Mouse (Mus musculus): ENCODE results near the gene Clec4b1. TPM values are rescaled to one million over a fixed set of nuclear protein-coding genes. Genes with fewer than 3 reads are reported as not detected.

The Clec4b1 gene
- total RNA-seq (2023) = not detected

GRCm38 (mm10) chr6:123049742-123050372 is at the start of gene Clec4b1:
TSS of gene Clec4b1 (plus strand) at chr6:123049962.

DNA sequence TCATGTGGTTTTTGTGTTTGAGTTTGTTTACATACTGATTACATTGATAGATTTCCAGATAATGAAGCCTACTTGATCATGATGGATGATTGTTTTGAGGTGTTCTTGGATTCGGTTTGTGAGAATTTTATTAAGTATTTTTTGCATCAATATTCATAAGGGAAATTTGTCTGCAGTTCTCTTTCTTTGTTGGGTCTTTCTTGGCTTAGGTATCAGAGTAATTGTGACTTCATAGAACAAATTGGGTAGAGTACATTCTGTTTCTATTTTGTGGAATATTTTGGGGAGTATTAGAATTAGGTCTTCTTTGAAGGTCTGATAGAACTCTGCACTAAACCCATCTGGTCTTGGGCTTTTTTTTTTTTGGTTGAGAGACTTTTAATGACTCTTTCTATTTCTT is 56.4 kb downstream of the Clec4b1 start, which contains the start of gene Clec4a2:
Gene Clec4a2 (plus strand): TSS at position 301 of the 400 bp plus-strand sequence.

Other genes with a start within 250 kb of the Clec4b1 start
- 35.2 TPM for gene Slc2a3, start 248.3 kb upstream of the Clec4b1 start, total RNA-seq (2023)
- gene Foxj2, start 230.0 kb upstream of the Clec4b1 start, total RNA-seq (2023) = 32.0 TPM
- not detected for gene C3ar1, start 193.8 kb upstream of the Clec4b1 start, total RNA-seq (2023)
- 44.7 TPM for gene Necap1, start 175.5 kb upstream of the Clec4b1 start, total RNA-seq (2023)
- 2.5 TPM for gene Clec4a1, start 128.1 kb upstream of the Clec4b1 start, total RNA-seq (2023)
- 1.7 TPM for gene Clec4a3, start 97.4 kb upstream of the Clec4b1 start, total RNA-seq (2023)
- 1.0 TPM for gene Clec4a4, start 59.6 kb upstream of the Clec4b1 start, total RNA-seq (2023)
- 1.5 TPM for gene Clec4a2, start 56.5 kb downstream of the Clec4b1 start, total RNA-seq (2023)
- not detected for gene Clec4b2, start 122.9 kb downstream of the Clec4b1 start, total RNA-seq (2023)
- 0.61 TPM for gene Clec4n, start 179.9 kb downstream of the Clec4b1 start, total RNA-seq (2023)
- not detected for gene Clec4d, start 212.1 kb downstream of the Clec4b1 start, total RNA-seq (2023)
- 2.7 TPM for gene Clec4e, start 239.9 kb downstream of the Clec4b1 start, total RNA-seq (2023)